Mouse (Mus musculus) splenic B cell, adult 2 months (primary cell): ENCODE results near the gene Snx33.
"Not testable (repeated sequence)": the region's sequence is repeated elsewhere in the genome, so short reads cannot be mapped to it uniquely, and the experiment has no call there.

Experiments used
- DNase-seq: peaks from one replicate; pipeline ENCODE4 v3.0.0-alpha.2; 2011; ENCODE audit warnings: low read depth, low spot score
- H3K27me3 ChIP-seq: 2 replicates; pipeline ENCODE4 v1.6.1; 2012; ENCODE audit warnings: mild to moderate bottlenecking, low read length, moderate library complexity, mixed read lengths; ENCODE audit not compliant: control insufficient read depth, poor library complexity, insufficient read depth, severe bottlenecking
- H3K36me3 ChIP-seq: 2 replicates; pipeline ENCODE4 v1.6.1; 2012; ENCODE audit warnings: mild to moderate bottlenecking, low read length, moderate library complexity, mixed read lengths; ENCODE audit not compliant: control insufficient read depth, poor library complexity, insufficient read depth, severe bottlenecking

The Snx33 gene

DNA sequence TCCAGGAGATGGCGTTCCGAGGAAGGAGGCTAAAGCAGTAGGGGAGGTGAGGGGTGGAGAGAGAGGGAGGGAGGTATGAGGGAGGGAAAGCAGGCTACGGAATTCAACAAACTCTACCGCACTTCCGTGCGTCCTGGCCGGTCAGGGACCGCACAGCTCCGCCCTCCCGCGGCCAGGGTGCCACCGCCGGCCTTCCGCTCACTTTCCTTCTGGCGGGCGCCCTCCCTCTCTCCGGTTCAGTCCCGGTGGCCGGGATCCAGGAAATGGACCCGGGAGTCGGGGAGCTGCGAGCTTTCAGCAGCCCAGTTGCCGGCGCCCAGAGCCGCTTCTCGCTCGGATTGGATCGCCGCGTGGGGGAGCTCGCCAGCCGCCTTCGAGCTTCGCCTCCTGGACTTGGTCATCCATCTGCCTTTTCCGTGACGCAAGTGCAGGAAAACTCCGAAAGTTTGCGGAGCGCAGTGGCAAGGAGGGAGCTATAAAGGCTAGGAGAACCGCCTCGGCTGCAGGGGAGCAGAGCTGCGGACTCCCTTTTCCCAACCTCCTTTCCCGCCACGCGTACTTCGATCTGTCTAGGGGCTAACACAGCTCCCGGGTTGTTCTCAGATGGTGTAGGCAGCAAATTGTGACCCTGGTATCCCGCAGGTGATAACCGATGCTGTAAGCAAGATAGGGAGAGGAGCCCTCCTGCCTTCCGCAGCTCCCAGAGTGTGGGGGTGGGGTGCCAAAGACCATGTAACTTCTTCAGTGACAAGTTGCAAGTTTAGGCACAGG, at the start of gene Snx33:
Snx33 (minus strand) TSS at position 331 of the 771 bp plus-strand sequence.
- peak; percentile 79 for DNase-seq

GRCm38 (mm10) chr9:56975199-56975598, 47.0 kb upstream of the Snx33 start:
- Histone ChIP-seq H3K36me3 (no peaks in the 10 kb centered on the region), H3K27me3 (no peaks in the 10 kb centered on the region)
- peak; percentile 24 for DNase-seq

More for the DNA sequence above, at the start of gene Snx33:
- no peaks in the 10 kb centered on the region for H3K27me3 ChIP-seq
- no peaks in the 10 kb centered on the region for H3K36me3 ChIP-seq

- H3K27me3 ChIP-seq: no peaks in the 10 kb centered on the region
- no peaks in the 10 kb centered on the region for H3K36me3 ChIP-seq
- DNase-seq: no peak
Measured at GRCm38 (mm10) chr9:56973960-56974524, 45.9 kb upstream of the Snx33 start.

GRCm38 (mm10) chr9:56970158-56970557, 42.0 kb upstream of the Snx33 start:
- Histone ChIP-seq H3K36me3 (no peaks in the 10 kb centered on the region), H3K27me3 (no peaks in the 10 kb centered on the region)
- DNase-seq: no peak

DNA sequence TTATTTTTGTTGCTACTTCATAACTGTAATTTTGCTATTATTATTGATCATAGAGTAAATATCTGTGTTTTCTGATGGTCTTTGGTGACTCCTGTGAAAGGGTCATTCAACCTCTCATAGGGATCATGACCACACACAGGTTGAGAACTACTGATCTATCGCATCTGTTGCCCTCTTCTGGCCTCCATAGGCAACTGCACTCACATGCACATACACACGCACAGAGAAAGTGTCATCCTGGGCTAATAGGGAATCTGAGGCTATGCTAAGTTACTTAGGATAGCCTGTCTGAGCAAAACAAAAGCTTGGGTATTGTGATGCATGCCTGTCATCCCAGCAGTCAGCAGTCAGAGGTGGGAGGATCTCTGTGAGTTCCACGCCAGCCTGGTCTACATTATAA, 33.4 kb upstream of the Snx33 start:
- Histone ChIP-seq H3K36me3 (no peaks in the 10 kb centered on the region), H3K27me3 (no peaks in the 10 kb centered on the region)
- DNase-seq: no peak

DNA sequence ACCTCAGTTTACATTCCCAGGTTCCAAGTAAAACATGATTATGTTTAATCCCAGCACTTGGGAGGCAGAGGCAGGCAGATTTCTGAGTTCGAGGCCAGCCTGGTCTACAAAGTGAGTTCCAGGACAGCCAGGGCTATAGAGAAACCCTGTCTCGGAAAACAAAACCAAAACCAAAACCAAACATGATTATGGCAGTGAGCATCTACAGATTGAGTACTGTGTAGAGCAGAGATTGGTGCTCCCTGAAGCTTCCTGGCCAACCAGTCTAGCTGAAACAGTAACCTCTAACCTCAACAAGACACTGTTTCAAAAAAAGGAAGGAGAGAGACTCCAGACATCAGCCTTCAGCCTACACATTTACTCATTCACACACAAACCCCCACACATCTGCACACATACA, 30.5 kb upstream of the Snx33 start:
- Histone ChIP-seq H3K36me3 (no peaks in the 10 kb centered on the region), H3K27me3 (no peaks in the 10 kb centered on the region)
- no peak for DNase-seq

DNA sequence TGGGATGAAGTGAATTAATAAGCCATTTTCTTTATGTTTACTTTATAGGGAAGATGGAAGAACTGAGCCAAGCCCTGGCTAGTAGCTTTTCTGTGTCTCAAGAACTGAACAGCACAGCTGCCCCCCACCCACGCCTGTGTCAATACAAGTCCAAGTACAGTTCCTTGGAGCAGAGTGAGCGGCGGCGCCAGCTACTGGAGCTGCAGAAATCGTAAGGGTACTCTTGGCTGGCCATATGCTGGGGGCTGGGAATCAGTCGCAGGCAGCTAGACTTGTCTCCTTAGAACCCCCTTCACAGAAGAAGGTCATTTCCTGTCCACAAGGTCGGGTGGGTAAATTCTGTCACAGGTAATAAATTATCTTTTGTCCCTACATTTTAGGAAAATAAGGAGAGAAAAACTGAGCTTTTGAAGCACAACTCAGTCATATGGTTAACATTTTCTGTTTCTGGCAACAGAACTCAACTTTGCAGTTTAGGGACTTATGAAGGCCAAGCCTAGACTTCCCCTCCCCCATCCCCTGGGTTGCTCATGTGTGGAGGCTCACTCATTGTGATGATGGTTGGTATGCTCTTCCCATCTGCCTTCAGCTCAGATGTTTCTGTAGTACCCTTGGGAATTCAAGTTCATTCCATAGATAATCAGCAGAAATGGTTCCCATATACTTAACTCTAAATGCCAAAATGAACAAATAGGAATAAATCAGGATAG, 28.9 kb upstream of the Snx33 start:
- H3K27me3 ChIP-seq: no peaks in the 10 kb centered on the region
- DNase-seq: no peak
- H3K36me3 ChIP-seq: no peaks in the 10 kb centered on the region

- no peaks in the 10 kb centered on the region for H3K36me3 ChIP-seq
- DNase-seq: no peak
- no peaks in the 10 kb centered on the region for H3K27me3 ChIP-seq
Measured at GRCm38 (mm10) chr9:56953562-56953961, 25.4 kb upstream of the Snx33 start.

GRCm38 (mm10) chr9:56950414-56951400, 22.5 kb upstream of the Snx33 start, which contains the start of gene Snupn:
Gene Snupn (plus strand): TSS chr9:56950878.
- DNase-seq: peak; percentile 98

DNA sequence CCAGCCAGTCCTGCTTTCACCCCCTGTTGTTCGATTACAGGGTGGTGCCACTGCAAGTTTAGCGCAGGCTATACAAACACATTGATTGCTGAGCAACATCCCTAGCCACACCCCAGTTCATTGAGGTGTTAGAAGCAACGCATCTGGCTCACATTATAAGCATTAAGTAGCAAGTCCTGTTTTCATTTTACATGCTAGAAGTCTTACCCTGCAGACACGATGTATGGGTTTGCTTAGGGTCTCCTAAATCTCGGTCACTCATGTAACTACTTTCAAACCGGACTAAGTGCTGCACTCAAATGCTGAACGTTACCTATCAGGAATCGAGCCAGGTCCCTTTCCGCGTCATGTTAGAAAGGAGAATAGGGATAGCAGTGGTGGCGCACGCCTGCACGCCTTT, 21.6 kb upstream of the Snx33 start:
- H3K27me3 ChIP-seq: no peaks in the 10 kb centered on the region
- H3K36me3 ChIP-seq: no peaks in the 10 kb centered on the region
- peak; percentile 17 for DNase-seq

More at GRCm38 (mm10) chr9:56950414-56951400, 22.5 kb upstream of the Snx33 start, which contains the start of gene Snupn:
- Histone ChIP-seq H3K36me3 (no peaks in the 10 kb centered on the region), H3K27me3 (no peaks in the 10 kb centered on the region)

DNA sequence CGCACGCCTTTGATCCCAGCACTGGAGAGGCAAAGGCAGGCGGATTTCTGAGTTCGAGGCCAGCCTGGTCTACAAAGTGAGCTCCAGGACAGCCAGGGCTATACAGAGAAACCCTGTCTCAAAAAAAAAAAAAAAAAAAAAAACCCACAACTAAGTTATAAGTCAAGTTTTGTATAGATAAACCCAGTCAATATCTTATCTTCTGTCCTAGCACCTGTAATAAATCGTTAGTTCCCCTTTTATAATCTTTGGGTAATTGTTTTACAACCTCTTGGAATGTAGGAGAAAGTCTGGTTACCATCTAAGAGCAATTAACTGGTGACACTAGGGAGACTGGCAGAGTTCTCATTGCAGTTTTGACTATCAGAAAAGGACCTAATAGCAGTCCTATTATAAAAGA, 20.5 kb upstream of the Snx33 start:
- DNase-seq, H3K27me3 ChIP-seq, H3K36me3 ChIP-seq: not testable (repeated sequence)

GRCm38 (mm10) chr9:56947481-56947880, 19.3 kb upstream of the Snx33 start:
- H3K27me3 ChIP-seq: not testable (repeated sequence)
- DNase-seq: peak; percentile 84

GRCm38 (mm10) chr9:56938374-56938773, 10.2 kb upstream of the Snx33 start:
- DNase-seq: no peak
- Histone ChIP-seq H3K36me3 (no peaks in the 10 kb centered on the region; the same call in 1 of the 2 replicates), H3K27me3 (no peaks in the 10 kb centered on the region)

More at GRCm38 (mm10) chr9:56947481-56947880, 19.3 kb upstream of the Snx33 start:
- not testable (repeated sequence) for H3K36me3 ChIP-seq
